Mouse (Mus musculus): ENCODE data around the gene Fam196b. TPM values are rescaled to one million over a fixed set of nuclear protein-coding genes. Genes with fewer than 3 reads are reported as not detected.

Fam196b gene
- polyA plus RNA-seq, 1 experiment from 2014 or later, result 0.79 TPM

DNA sequence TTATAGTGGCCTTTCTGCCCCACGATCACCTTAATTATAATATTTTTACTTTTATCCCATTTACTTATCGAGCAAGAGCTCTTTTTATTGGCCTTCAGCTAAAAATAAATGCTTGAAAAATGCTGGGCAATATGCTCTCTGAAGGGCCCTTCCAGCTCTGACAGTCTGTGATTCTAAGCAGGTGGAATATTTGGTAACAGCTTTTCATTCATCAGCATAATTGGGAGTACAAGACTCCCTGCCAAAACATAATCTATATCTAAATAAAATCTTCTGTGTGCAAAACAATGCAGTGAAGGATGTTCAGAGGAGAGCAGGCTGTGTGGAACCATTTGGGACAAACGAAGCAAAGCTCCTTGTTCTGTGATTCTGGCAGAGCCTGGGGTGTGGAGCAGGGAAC, 23.3 kb upstream of the Fam196b start:
- no peaks in the 10 kb centered on the region for H3K9me3 ChIP-seq (ENCODE audit: control insufficient read depth, low read length)
- H3K27me3 ChIP-seq (ENCODE audit: control insufficient read depth, insufficient read depth, low read length), result peaks cover 33% of the 10 kb centered on the region
- H3K4me2 ChIP-seq, result no peak overlapping the region
- no peak overlapping the region; the same call in 1 of the 2 replicates for H3K27ac ChIP-seq (ENCODE audit: low read depth, low read length)
- ATAC-seq (ENCODE audit: low FRiP score) (no peak), DNase-seq (ENCODE audit: low spot score, missing footprints) (no peak)
- no peak overlapping the region for H3K9ac ChIP-seq (ENCODE audit: low read length)
- no peak overlapping the region for H3K4me3 ChIP-seq (ENCODE audit: low read depth, low read length)
- 59% methylated on average over 3 of the region's 3 CpGs for WGBS
- no peaks in the 10 kb centered on the region for H3K36me3 ChIP-seq (ENCODE audit: control insufficient read depth, insufficient read depth, low read length)
- peaks cover 7% of the 10 kb centered on the region for H3K4me1 ChIP-seq (ENCODE audit: control insufficient read depth, insufficient read depth, low read length)

DNA sequence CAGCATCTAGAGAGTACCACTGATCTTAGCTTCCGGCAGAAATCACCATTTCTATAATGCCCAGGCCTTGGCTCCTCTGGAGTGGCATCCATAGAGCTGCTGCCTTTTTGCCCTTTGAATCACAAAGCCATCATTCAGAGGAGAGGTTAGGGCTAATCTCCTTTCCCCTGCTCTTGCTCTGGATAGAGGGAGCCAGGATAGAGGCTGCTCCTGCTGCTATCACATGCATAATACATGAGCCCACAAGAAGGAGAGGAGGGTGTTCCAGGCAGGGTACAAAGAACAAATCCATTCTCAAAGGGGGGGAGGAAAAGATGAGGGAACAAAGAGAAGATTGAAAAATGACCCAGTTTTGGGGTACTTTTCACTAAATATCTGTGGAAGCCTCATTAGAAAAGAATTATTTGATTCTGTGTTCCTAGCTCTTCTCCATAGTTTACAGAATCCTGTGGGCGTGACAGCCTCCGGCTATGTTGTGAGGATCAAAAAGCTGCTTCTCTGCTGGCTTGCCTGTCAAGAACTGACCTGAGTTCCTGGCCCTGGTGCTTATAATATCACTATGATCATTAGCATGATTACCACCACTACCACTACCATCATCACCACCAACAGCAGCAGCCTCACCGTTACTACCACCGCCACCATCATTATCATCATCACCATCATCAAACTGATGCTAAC, 16.8 kb upstream of the Fam196b start:
- ATAC-seq (ENCODE audit: low FRiP score) (peak; percentile 97), DNase-seq (ENCODE audit: low spot score, missing footprints) (peak; percentile 90)
- Histone ChIP-seq H3K9ac (ENCODE audit: low read length) (no peak overlapping the region; the same call in 1 of the 2 replicates), H3K27ac (ENCODE audit: low read depth, low read length) (peak overlapping the region; percentile 38), H3K9me3 (ENCODE audit: control insufficient read depth, low read length) (no peaks in the 10 kb centered on the region), H3K4me3 (ENCODE audit: low read depth, low read length) (no peak overlapping the region), H3K27me3 (ENCODE audit: control insufficient read depth, insufficient read depth, low read length) (peaks cover 15% of the 10 kb centered on the region), H3K4me2 (no peak overlapping the region), H3K4me1 (ENCODE audit: control insufficient read depth, insufficient read depth, low read length) (peaks cover 4% of the 10 kb centered on the region; the same call in 1 of the 2 replicates), H3K36me3 (ENCODE audit: control insufficient read depth, insufficient read depth, low read length) (no peaks in the 10 kb centered on the region)
- 29% methylated on average over 5 of the region's 5 CpGs for WGBS

DNA sequence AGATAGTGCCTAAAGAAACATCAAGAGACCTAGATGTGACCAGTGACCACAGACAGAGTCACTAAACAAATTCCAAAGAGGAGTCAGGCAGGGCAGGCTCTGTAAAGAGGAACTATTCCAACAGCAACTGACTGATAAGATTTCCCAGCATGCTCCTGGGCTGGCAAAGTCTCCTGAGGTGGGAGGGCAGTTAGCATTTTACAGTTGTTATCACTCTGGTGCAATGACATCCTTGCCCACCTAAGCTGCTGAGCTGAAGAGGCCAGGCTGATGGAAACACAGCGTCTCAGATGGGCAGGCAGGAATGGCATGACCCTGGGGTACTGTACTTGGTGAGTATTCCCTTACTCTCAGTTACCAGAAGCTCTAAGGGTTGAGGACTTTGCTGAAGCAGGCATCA, 15.1 kb upstream of the Fam196b start:
- Histone ChIP-seq H3K4me3 (ENCODE audit: low read depth, low read length) (no peak overlapping the region), H3K4me1 (ENCODE audit: control insufficient read depth, insufficient read depth, low read length) (peaks cover 4% of the 10 kb centered on the region; the same call in 1 of the 2 replicates), H3K9me3 (ENCODE audit: control insufficient read depth, low read length) (no peaks in the 10 kb centered on the region), H3K4me2 (no peak overlapping the region), H3K27ac (ENCODE audit: low read depth, low read length) (no peak overlapping the region), H3K9ac (ENCODE audit: low read length) (no peak overlapping the region), H3K27me3 (ENCODE audit: control insufficient read depth, insufficient read depth, low read length) (peaks cover 10% of the 10 kb centered on the region), H3K36me3 (ENCODE audit: control insufficient read depth, insufficient read depth, low read length) (no peaks in the 10 kb centered on the region)
- WGBS, result 100% methylated on average over 1 of the region's 1 CpGs
- DNase-seq (ENCODE audit: low spot score, missing footprints), result no peak
- ATAC-seq (ENCODE audit: low FRiP score), result no peak

DNA sequence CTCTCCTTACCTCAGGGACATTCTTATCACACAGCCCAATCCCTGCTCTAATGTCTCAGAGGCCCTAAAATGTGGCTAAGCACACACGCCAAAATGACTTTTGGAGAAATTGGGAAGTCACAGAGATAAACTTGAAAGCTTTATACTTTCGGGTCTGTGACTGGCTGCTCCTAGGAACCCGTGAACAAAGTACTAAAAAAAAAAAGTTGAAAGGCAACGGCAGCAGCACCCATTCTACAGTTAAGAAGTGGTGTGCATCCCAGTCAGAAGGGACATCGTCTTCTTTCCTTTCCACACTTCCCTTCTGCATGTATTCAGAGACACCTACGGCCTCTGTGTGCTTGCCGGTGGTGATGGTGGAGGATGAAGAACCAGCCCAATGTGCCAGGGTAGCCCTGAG, 14.6 kb upstream of the Fam196b start:
- H3K9ac ChIP-seq (ENCODE audit: low read length), result no peak overlapping the region
- no peak for DNase-seq (ENCODE audit: low spot score, missing footprints)
- WGBS, result 91% methylated on average over 7 of the region's 7 CpGs
- H3K4me2 ChIP-seq, result no peak overlapping the region
- peaks cover 8% of the 10 kb centered on the region for H3K27me3 ChIP-seq (ENCODE audit: control insufficient read depth, insufficient read depth, low read length)
- H3K4me3 ChIP-seq (ENCODE audit: low read depth, low read length), result no peak overlapping the region
- H3K9me3 ChIP-seq (ENCODE audit: control insufficient read depth, low read length), result no peaks in the 10 kb centered on the region
- ATAC-seq (ENCODE audit: low FRiP score), result no peak
- H3K27ac ChIP-seq (ENCODE audit: low read depth, low read length), result no peak overlapping the region
- H3K4me1 ChIP-seq (ENCODE audit: control insufficient read depth, insufficient read depth, low read length), result peaks cover 4% of the 10 kb centered on the region; the same call in 1 of the 2 replicates
- no peaks in the 10 kb centered on the region for H3K36me3 ChIP-seq (ENCODE audit: control insufficient read depth, insufficient read depth, low read length)

DNA sequence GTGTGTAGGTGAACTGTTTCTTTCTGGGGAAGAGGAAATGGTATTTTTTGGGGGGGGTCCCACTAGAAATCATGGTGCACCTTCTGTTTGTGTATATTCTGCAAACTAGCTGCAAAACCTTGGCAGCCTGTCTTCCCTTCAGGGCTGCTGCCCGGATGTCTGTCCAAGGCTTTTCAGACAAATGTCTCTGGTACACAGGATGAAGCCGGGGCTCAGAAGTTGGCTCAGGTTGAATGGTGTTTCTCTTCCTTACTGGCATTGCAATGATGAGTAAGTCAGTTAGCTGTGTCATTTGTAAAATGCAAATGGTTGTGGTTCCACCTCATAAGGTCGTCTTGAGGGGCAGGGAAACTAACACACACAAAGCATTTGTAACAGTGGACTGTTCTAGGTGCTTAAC, 8.4 kb upstream of the Fam196b start:
- Histone ChIP-seq H3K9me3 (ENCODE audit: control insufficient read depth, low read length) (no peaks in the 10 kb centered on the region), H3K36me3 (ENCODE audit: control insufficient read depth, insufficient read depth, low read length) (no peaks in the 10 kb centered on the region), H3K9ac (ENCODE audit: low read length) (no peak overlapping the region), H3K4me1 (ENCODE audit: control insufficient read depth, insufficient read depth, low read length) (no peaks in the 10 kb centered on the region), H3K4me3 (ENCODE audit: low read depth, low read length) (no peak overlapping the region), H3K4me2 (no peak overlapping the region), H3K27me3 (ENCODE audit: control insufficient read depth, insufficient read depth, low read length) (no peaks in the 10 kb centered on the region), H3K27ac (ENCODE audit: low read depth, low read length) (no peak overlapping the region)
- WGBS, result 94% methylated on average over 3 of the region's 3 CpGs
- DNase-seq (ENCODE audit: low spot score, missing footprints) (no peak), ATAC-seq (ENCODE audit: low FRiP score) (no peak)

DNA sequence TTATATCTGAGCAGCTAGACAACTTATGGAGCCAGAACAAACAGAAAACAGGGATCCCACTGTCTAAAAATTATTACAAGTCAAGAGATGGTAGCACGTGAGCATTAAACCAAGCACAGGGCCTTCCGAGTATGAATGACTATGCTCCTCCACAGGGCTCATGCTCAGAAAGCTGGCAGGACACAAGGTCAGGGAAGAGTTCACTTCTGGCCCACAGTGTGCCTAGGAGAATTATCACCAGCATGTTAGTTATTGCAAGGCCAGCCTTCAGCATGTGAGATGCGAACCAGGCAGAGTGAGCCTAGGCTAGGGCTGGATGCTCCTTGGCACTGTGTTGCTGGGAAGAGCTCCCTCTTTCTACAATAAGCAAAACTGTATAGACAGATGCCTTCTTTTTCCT, 5.9 kb upstream of the Fam196b start:
- no peak overlapping the region for H3K4me2 ChIP-seq
- no peaks in the 10 kb centered on the region for H3K9me3 ChIP-seq (ENCODE audit: control insufficient read depth, low read length)
- no peak overlapping the region for H3K27ac ChIP-seq (ENCODE audit: low read depth, low read length)
- no peak overlapping the region for H3K9ac ChIP-seq (ENCODE audit: low read length)
- H3K36me3 ChIP-seq (ENCODE audit: control insufficient read depth, insufficient read depth, low read length), result no peaks in the 10 kb centered on the region
- ATAC-seq (ENCODE audit: low FRiP score) (no peak), DNase-seq (ENCODE audit: low spot score, missing footprints) (no peak)
- no peak overlapping the region for H3K4me3 ChIP-seq (ENCODE audit: low read depth, low read length)
- 93% methylated on average over 3 of the region's 3 CpGs for WGBS
- no peaks in the 10 kb centered on the region for H3K4me1 ChIP-seq (ENCODE audit: control insufficient read depth, insufficient read depth, low read length)
- peaks cover 2% of the 10 kb centered on the region; the same call in 1 of the 2 replicates for H3K27me3 ChIP-seq (ENCODE audit: control insufficient read depth, insufficient read depth, low read length)

DNA sequence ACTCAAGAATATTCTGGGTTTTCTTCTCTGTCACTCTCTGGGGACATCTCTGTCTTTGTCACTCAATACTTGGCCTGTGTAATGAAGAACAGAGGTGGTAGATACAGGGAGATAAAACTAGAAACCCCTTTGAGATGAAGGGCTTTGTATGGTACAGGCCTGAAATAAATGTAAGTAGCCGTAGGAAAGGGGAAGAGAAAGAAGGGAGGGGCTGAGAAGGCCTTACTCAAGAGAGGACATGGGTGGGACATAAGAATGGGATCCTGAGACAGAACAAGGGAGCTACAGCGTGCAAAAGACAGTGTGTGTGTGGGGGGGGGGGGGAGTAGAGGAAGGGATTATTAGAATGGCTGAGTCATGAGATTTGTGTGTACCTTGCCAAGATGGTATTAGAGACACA, 5.3 kb upstream of the Fam196b start:
- Histone ChIP-seq H3K9ac (ENCODE audit: low read length) (no peak overlapping the region), H3K4me3 (ENCODE audit: low read depth, low read length) (no peak overlapping the region), H3K4me1 (ENCODE audit: control insufficient read depth, insufficient read depth, low read length) (no peaks in the 10 kb centered on the region), H3K27me3 (ENCODE audit: control insufficient read depth, insufficient read depth, low read length) (peaks cover 4% of the 10 kb centered on the region; the same call in 1 of the 2 replicates), H3K4me2 (no peak overlapping the region), H3K36me3 (ENCODE audit: control insufficient read depth, insufficient read depth, low read length) (no peaks in the 10 kb centered on the region), H3K27ac (ENCODE audit: low read depth, low read length) (no peak overlapping the region), H3K9me3 (ENCODE audit: control insufficient read depth, low read length) (no peaks in the 10 kb centered on the region)
- WGBS, result 72% methylated on average over 2 of the region's 2 CpGs
- ATAC-seq (ENCODE audit: low FRiP score) (no peak), DNase-seq (ENCODE audit: low spot score, missing footprints) (no peak)

DNA sequence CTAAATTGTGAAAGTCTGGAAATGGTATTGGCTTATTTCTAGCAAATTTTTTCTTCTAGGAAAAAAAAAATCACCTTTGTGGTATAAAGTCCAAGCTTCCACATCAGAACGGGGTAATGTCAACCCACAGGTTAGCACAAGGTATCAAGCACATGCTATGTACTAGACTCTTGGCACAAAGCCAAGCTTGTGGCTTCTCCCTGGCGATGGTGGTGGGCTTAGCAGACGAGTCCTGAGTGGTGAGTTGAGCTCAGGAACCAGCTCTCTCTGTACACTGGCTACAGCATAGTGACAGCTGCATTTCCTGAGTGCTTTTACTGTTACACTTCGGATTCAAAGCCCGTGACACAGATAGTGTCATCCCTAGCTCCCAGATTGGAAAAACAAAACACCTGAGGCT, 2.9 kb upstream of the Fam196b start:
- 82% methylated on average over 5 of the region's 5 CpGs for WGBS
- Histone ChIP-seq H3K9me3 (ENCODE audit: control insufficient read depth, low read length) (no peaks in the 10 kb centered on the region), H3K9ac (ENCODE audit: low read length) (no peak overlapping the region), H3K4me1 (ENCODE audit: control insufficient read depth, insufficient read depth, low read length) (no peaks in the 10 kb centered on the region), H3K27ac (ENCODE audit: low read depth, low read length) (no peak overlapping the region), H3K27me3 (ENCODE audit: control insufficient read depth, insufficient read depth, low read length) (peaks cover 8% of the 10 kb centered on the region; the same call in 1 of the 2 replicates), H3K36me3 (ENCODE audit: control insufficient read depth, insufficient read depth, low read length) (no peaks in the 10 kb centered on the region), H3K4me2 (no peak overlapping the region), H3K4me3 (ENCODE audit: low read depth, low read length) (no peak overlapping the region)
- DNase-seq (ENCODE audit: low spot score, missing footprints) (no peak), ATAC-seq (ENCODE audit: low FRiP score) (no peak)

DNA sequence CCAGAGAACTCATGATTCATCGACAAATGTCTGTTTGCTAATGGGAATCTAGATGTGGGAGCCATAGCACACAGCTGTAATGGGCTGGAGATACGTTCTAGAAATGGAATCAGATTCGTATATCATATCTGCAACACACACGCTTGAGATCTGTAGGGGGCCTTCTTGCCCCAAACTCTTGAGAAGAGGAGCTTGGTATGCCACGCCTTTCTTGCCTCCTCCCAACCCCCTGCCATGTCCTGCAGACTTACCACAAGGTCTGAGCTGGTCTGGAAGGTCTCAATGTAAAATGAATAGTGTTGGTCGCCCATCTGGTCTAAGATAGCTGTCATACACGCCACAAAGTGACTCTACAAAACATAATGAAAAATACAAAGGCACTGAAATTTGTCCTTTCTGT, 2.4 kb upstream of the Fam196b start:
- no peaks in the 10 kb centered on the region for H3K4me1 ChIP-seq (ENCODE audit: control insufficient read depth, insufficient read depth, low read length)
- no peak for DNase-seq (ENCODE audit: low spot score, missing footprints)
- H3K9ac ChIP-seq (ENCODE audit: low read length), result no peak overlapping the region
- H3K27me3 ChIP-seq (ENCODE audit: control insufficient read depth, insufficient read depth, low read length), result peaks cover 11% of the 10 kb centered on the region; the same call in 1 of the 2 replicates
- H3K4me2 ChIP-seq, result no peak overlapping the region
- no peak overlapping the region for H3K4me3 ChIP-seq (ENCODE audit: low read depth, low read length)
- WGBS, result 86% methylated on average over 7 of the region's 7 CpGs
- H3K9me3 ChIP-seq (ENCODE audit: control insufficient read depth, low read length), result no peaks in the 10 kb centered on the region
- H3K36me3 ChIP-seq (ENCODE audit: control insufficient read depth, insufficient read depth, low read length), result no peaks in the 10 kb centered on the region
- no peak overlapping the region for H3K27ac ChIP-seq (ENCODE audit: low read depth, low read length)
- no peak for ATAC-seq (ENCODE audit: low FRiP score)
